Mouse (Mus musculus) gonadal fat pad, adult 2 months (tissue): ENCODE measurements around the gene Lrmp. TPM values are rescaled to one million over a fixed set of nuclear protein-coding genes. Genes with fewer than 3 reads are reported as not detected.
A peak's percentile ranks its signal among the peaks of the same experiment; 100 is the strongest.

Experiments
- DNase-seq: peaks from one replicate; pipeline ENCODE4 v3.0.0-alpha.2; 2012; ENCODE audit warnings: low read depth
- polyA plus RNA-seq: library from polyadenylated mRNA; depleted of rRNA; stranded (reverse); fragments of >200 nt; gene quantifications from 2 replicates; pipeline ENCODE4 v1.2.3, GENCODE M21; 2012; rRNA removed

The Lrmp gene
- polyA plus RNA-seq, 1 experiment = 7.3 TPM

DNA sequence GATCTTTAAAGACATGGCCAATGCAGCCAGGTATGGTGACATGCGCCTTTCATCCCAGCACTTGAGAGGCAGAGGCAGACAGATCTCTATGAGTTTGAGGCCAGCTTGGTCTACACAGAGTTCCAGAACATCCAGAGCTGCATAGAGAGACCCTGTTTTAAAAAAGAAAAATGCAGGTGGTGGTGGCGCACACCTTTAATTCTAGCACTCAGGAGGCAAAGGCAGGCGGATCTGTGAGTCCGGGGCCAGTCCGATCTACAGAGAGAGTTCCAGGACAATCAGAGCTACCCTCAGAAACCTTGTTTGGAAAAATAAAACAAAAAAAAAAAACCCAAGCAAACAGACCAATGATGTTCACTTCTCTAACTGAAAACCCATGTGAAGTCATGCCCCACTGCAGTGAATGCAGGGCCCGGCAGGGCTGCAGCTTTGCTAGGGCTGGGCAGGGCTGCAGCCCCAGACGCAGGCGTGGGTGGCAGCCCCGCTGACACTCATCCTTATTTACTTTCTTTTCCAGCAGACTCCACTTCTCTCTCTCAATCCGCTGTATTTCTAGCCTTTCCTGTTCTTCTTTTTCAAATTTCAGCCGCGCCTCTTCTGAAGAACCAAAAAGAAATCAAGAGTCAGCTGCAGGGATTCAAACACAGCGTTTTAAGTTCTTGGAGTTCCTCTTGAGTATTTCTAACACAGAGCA, 87.1 kb downstream of the Lrmp start:
- DNase-seq = no peak

DNA sequence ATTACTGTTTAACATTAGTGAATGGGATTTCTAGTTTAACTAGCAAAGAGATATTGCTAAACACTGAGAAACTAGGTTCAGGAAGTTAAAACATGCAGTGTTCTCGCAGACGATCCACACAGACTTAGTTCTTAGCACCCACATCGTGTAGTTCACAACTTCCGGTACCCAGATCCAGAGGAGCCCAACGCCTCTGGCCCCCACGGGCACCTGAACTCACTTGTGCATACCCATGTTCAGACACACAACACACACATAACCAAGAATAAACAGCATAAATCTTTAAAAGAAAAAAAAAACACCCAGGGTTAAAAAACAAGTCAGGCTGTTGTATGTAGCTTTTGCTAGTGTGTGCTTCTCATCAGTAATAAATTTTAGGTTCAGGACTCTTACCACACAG, 89.0 kb downstream of the Lrmp start:
- DNase-seq = no peak

GRCm38 (mm10) chr6:145205142-145205541, 89.7 kb downstream of the Lrmp start:
- DNase-seq = no peak

GRCm38 (mm10) chr6:145210056-145210680, 94.7 kb downstream of the Lrmp start:
- DNase-seq = no peak

DNA sequence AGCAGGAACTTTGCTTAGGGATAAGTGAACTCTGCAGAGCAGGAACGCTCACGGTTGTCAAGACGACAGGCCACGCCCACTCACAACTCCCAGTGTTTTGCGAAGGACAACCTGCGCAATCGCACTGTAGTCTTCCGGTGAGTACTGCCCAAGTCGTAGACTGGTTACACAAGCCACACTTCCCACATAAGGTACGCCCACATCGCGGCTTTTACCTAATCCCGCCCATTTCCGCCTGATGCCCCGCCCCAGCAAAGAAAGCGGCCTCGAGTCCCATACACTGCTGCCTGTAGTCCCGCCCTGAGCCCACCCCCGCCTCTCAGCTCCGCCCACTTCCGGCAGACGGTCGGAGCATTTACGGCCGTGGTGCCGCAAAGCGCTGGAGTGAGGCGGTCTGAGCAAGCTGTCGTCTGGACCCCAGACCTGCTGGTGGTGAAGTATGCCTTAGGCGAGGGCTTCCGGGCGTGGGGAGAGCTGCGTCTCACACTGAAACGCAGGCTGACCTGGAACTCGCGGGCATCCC, 95.4 kb downstream of the Lrmp start, which contains the start of the genes Casc1 and Etfrf1:
Gene Casc1, minus strand, starts transcription at position 190 of the 523 bp plus-strand sequence.
Gene Etfrf1, plus strand, starts transcription at position 319 of the 523 bp plus-strand sequence.
- DNase-seq = peak; percentile 90

DNA sequence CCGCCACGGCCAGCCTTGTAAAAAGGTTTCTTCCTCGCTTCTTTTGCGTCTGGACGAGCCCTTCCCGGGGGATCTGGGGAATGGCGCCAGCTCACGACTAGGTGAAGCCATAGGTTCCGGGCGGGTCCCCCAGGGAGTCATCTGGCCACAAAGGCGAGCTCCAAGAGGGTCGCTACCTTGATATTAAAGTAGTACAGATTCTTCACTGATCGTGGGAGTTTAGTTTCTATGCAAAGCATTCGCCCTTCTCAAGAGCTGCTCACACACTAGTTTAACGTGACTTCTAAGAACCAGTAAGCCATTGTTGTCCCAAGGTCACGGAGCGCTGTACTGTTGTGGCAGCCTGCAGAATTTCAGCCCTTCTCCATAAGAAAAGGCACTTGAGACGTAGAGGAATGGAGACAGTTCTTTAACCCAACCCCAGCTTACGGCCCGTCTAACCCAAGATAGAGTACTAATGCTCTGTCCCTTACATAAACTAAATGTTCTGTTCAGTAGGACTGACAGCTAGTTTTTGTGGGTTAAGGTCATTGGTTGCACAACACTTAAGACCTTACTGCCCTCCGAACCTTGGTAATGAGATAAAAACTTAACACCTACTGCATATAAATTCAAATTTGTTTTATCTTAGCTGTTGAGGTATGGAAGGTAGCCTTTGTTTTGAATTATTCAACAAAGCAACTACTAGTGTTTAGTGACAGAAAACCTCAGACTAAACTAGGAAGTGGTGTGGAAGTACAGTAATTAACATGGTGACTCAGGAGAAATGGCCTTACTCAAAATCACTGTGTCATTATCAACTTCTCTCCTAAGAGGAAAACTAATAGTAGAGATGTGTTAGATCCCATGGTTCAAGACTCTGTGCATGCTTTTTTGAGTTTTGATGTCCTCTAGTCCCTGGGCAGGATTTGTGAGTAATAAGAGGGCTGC, 96.2 kb downstream of the Lrmp start:
- DNase-seq = no peak

DNA sequence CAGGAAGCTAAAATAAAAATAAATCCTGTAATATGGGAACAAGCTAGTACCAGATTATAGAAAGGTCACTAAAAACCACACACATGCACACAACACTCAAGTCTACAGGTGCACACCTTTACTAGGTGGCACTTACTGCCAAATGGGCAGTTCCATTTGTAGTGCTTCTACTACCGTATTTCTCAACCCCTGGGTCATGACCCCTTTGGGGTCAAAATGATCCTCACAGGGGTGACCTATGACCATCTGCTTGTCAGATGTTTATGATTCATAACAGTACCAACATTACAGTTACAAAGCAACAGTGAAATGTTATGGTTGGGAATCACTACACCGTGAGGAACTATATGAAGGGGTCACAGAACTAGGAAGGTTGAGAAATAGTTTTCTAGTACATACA, 98.5 kb downstream of the Lrmp start:
- DNase-seq = no peak

- no peak for DNase-seq
Observed at GRCm38 (mm10) chr6:145215826-145216225, 100.4 kb downstream of the Lrmp start.

DNA sequence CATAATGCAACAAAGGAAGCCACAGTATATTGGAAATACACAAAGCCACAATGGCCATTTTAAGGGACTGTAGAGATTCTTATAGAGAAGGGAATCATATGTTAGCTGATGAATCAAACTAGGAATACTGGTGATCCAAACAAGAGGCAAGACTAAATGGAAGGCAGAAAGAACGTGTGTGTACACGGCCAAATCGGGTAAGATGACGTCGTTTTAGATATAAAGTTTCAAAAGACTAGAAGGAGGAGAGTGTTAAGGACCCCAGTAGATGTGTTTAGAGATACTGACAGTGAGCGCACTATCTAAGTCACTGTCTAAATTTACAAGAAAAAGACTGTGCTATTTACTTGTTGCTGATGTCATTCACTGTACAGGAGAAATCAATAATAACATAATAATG, 108.8 kb downstream of the Lrmp start:
- no peak for DNase-seq

Other genes with a start within 250 kb of the Lrmp start
- 1.8 and 1.9 TPM in 2 replicates for gene Bcat1, start 39.5 kb upstream of the Lrmp start, polyA plus RNA-seq
- gene Casc1, start 95.4 kb downstream of the Lrmp start, polyA plus RNA-seq = 2.4 and 2.6 TPM in 2 replicates
- 18.3 and 20.6 TPM in 2 replicates for gene Etfrf1, start 95.5 kb downstream of the Lrmp start, polyA plus RNA-seq
- 16.6 and 18.1 TPM in 2 replicates for gene Kras, start 134.6 kb downstream of the Lrmp start, polyA plus RNA-seq